Mouse (Mus musculus) megakaryocyte, embryonic 14.5 days (primary cell): ENCODE results near the gene Ube2o.

ENCODE experiments used
- FLI1 ChIP-seq: IDR thresholded peaks from 2 replicates; pipeline ENCODE4 v1.6.1; 2012; ENCODE audit warnings: low read length, inconsistent platforms, mixed read lengths
- GATA1 ChIP-seq: IDR thresholded peaks from 3 replicates; pipeline ENCODE4 v1.6.1; 2012; ENCODE audit warnings: mixed read lengths, low read length, inconsistent platforms, borderline replicate concordance

DNA sequence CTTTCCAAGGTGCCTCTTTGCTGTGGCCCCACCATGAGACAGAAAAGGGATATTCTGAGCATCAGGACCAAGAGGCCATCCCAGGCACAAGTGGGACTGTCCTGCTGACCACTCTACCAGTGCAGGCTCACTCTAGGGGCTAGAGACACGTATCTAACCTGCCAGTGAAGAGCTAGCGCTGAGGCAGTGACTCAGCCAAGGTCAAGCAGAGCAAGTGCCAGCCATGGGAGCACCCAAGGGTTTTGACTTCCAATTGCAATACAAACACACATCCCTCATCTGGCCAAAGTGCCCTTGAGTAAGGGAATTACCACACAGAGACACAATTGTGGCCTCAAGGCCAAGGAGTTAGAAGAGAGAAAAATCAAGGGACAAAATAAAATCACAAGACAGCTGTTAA, 5.9 kb downstream of the Ube2o start:
- TF ChIP-seq GATA1, result no peak
- TF ChIP-seq FLI1, result no peak
